Mouse (Mus musculus): Measurements from ENCODE around the gene Kcnq1. TPM values are rescaled to one million over a fixed set of nuclear protein-coding genes. Genes with fewer than 3 reads are reported as not detected.

Gene Kcnq1
- total RNA-seq, 1 experiment: 0.22 TPM

DNA sequence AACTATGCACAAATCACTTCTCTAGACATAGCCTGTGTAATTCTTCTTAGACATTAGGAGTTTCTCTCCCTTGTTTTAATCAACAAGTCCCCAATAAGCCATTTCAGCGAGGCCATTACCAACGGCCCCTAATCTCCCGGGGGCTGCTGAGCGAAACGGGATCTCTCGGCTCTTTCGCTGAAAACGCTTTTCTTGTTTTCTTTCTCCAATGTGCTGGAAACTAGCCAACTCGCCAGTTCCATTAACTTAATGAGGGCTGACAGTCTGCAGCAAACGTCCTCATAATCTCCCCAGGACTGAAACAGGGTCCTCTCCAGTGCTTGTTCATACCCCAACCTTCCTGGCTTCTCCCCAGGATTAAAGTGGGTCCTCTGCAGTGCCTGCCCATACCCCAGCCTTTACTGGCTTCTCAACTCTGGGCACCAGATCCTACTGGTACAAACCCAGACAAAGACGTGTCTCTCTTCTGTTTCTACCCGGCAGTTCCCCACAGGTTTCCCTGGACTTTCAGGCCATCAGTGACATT, 237.7 kb downstream of the Kcnq1 start:
- no peak overlapping the region for H3K27ac ChIP-seq (ENCODE audit: insufficient read depth, low read depth, low read length, poor library complexity, severe bottlenecking)
- TF ChIP-seq CHD2 (IDR thresholded peaks at IDR 0.05; ENCODE audit: low read depth, low read length): no peak
- TF ChIP-seq ZNF384 (IDR thresholded peaks at IDR 0.05; ENCODE audit: low read depth, low read length): no peak
- TF ChIP-seq ZC3H11A (IDR thresholded peaks at IDR 0.05; ENCODE audit: borderline replicate concordance, low read depth, low read length): no peak
- no peak for TF ChIP-seq HCFC1 (IDR thresholded peaks at IDR 0.05; ENCODE audit: borderline replicate concordance, insufficient read depth, low read length)
- H3K36me3 ChIP-seq (ENCODE audit: control insufficient read depth, insufficient read depth, low read length, poor library complexity, severe bottlenecking): no peaks in the 10 kb centered on the region
- no peak overlapping the region for H3K4me3 ChIP-seq (ENCODE audit: insufficient read depth in 1 of 2, low read depth in 1 of 2, low read length in 2 of 2, poor library complexity in 1 of 2, severe bottlenecking in 1 of 2)
- no peak overlapping the region for H3K9ac ChIP-seq (ENCODE audit: insufficient read depth, low read depth, low read length, poor library complexity, severe bottlenecking)
- in situ Hi-C loops (cut with MboI; ENCODE audit: low sequenced_read_pairs in 2 of 2, unreplicated experiment in 2 of 2): no loop called here
- no peaks in the 10 kb centered on the region for H3K4me1 ChIP-seq (ENCODE audit: control insufficient read depth in 2 of 2, insufficient read depth in 2 of 2, low read length in 2 of 2, poor library complexity in 1 of 2)
- no peak for DNase-seq (ENCODE audit: low read depth, low spot score)
- no peaks in the 10 kb centered on the region for H3K9me3 ChIP-seq (ENCODE audit: control insufficient read depth, insufficient read depth, low read depth, low read length)

DNA sequence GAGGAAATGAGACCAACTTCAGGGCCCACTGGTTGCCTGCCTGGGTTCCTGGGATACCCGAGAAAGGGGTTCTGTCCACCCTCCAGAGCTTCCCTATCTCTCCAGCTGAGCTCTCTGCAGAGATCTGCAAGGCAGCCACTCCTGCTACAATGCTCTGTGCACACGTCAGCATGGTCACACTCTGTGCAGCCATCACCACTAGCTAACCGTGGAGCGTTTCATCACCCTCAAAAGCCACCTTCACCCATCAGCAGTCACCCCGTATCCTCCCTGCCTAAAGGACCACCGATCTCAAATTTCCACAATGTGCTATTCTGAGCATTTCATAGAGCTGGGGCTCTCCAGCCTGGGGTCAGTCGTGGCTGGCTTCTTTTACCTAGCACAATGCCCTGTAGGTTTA, 243.1 kb downstream of the Kcnq1 start:
- no peak overlapping the region for H3K4me3 ChIP-seq (ENCODE audit: insufficient read depth in 1 of 2, low read depth in 1 of 2, low read length in 2 of 2, poor library complexity in 1 of 2, severe bottlenecking in 1 of 2)
- no peaks in the 10 kb centered on the region for H3K36me3 ChIP-seq (ENCODE audit: control insufficient read depth, insufficient read depth, low read length, poor library complexity, severe bottlenecking)
- H3K4me1 ChIP-seq (ENCODE audit: control insufficient read depth in 2 of 2, insufficient read depth in 2 of 2, low read length in 2 of 2, poor library complexity in 1 of 2): no peaks in the 10 kb centered on the region
- in situ Hi-C loops (cut with MboI; ENCODE audit: low sequenced_read_pairs in 2 of 2, unreplicated experiment in 2 of 2): no loop called here
- no peaks in the 10 kb centered on the region for H3K9me3 ChIP-seq (ENCODE audit: control insufficient read depth, insufficient read depth, low read depth, low read length)
- H3K9ac ChIP-seq (ENCODE audit: insufficient read depth, low read depth, low read length, poor library complexity, severe bottlenecking): no peak overlapping the region
- DNase-seq (ENCODE audit: low read depth, low spot score): no peak
- TF ChIP-seq HCFC1 (IDR thresholded peaks at IDR 0.05; ENCODE audit: borderline replicate concordance, insufficient read depth, low read length): no peak
- TF ChIP-seq ZNF384 (IDR thresholded peaks at IDR 0.05; ENCODE audit: low read depth, low read length): no peak
- TF ChIP-seq ZC3H11A (IDR thresholded peaks at IDR 0.05; ENCODE audit: borderline replicate concordance, low read depth, low read length): no peak
- TF ChIP-seq CHD2 (IDR thresholded peaks at IDR 0.05; ENCODE audit: low read depth, low read length): no peak
- no peak for TF ChIP-seq MAFK (IDR thresholded peaks at IDR 0.05; ENCODE audit: insufficient read depth, low read depth, low read length)
- H3K27ac ChIP-seq (ENCODE audit: insufficient read depth, low read depth, low read length, poor library complexity, severe bottlenecking): no peak overlapping the region

- no peaks in the 10 kb centered on the region for H3K9me3 ChIP-seq (ENCODE audit: control insufficient read depth, insufficient read depth, low read depth, low read length)
- H3K36me3 ChIP-seq (ENCODE audit: control insufficient read depth, insufficient read depth, low read length, poor library complexity, severe bottlenecking): no peaks in the 10 kb centered on the region
- no peak for DNase-seq (ENCODE audit: low read depth, low spot score)
- no peaks in the 10 kb centered on the region for H3K4me1 ChIP-seq (ENCODE audit: control insufficient read depth in 2 of 2, insufficient read depth in 2 of 2, low read length in 2 of 2, poor library complexity in 1 of 2)
- TF ChIP-seq ZNF384 (IDR thresholded peaks at IDR 0.05; ENCODE audit: low read depth, low read length) (no peak), CHD2 (IDR thresholded peaks at IDR 0.05; ENCODE audit: low read depth, low read length) (no peak), HCFC1 (IDR thresholded peaks at IDR 0.05; ENCODE audit: borderline replicate concordance, insufficient read depth, low read length) (no peak), ZC3H11A (IDR thresholded peaks at IDR 0.05; ENCODE audit: borderline replicate concordance, low read depth, low read length) (no peak), MAFK (IDR thresholded peaks at IDR 0.05; ENCODE audit: insufficient read depth, low read depth, low read length) (no peak)
- in situ Hi-C loops (cut with MboI; ENCODE audit: low sequenced_read_pairs in 2 of 2, unreplicated experiment in 2 of 2): no loop called here
- no peak overlapping the region for H3K4me3 ChIP-seq (ENCODE audit: insufficient read depth in 1 of 2, low read depth in 1 of 2, low read length in 2 of 2, poor library complexity in 1 of 2, severe bottlenecking in 1 of 2)
- H3K9ac ChIP-seq (ENCODE audit: insufficient read depth, low read depth, low read length, poor library complexity, severe bottlenecking): no peak overlapping the region
- no peak overlapping the region for H3K27ac ChIP-seq (ENCODE audit: insufficient read depth, low read depth, low read length, poor library complexity, severe bottlenecking)
Observed at GRCm38 (mm10) chr7:143349848-143350247, 243.7 kb downstream of the Kcnq1 start.

DNA sequence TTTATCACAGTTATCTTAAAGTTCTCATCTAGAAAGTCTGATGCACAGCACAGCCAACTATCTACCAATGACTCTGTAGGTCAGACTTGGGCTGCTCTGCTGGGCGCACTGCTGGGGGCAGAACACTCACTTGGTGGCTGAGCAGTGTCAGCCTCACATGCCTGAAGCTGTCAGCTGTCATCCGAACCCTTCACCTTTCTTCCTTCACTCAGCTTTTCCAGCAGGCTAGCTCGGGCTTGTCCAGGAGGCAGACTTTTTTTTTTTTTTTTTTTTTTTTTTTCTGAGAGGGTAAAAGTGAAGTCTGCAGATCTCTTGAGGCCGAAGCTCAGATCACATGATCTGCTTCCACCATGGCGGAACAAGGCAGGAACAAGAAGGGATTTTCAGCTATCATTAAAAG, 249.7 kb downstream of the Kcnq1 start:
- peak; percentile 8 for DNase-seq (ENCODE audit: low read depth, low spot score)
- no peaks in the 10 kb centered on the region for H3K9me3 ChIP-seq (ENCODE audit: control insufficient read depth, insufficient read depth, low read depth, low read length)
- H3K4me1 ChIP-seq (ENCODE audit: control insufficient read depth in 2 of 2, insufficient read depth in 2 of 2, low read length in 2 of 2, poor library complexity in 1 of 2): no peaks in the 10 kb centered on the region
- peak; percentile 95 for TF ChIP-seq ZNF384 (IDR thresholded peaks at IDR 0.05; ENCODE audit: low read depth, low read length)
- no peak for TF ChIP-seq ZC3H11A (IDR thresholded peaks at IDR 0.05; ENCODE audit: borderline replicate concordance, low read depth, low read length)
- no peak for TF ChIP-seq CHD2 (IDR thresholded peaks at IDR 0.05; ENCODE audit: low read depth, low read length)
- TF ChIP-seq MAFK (IDR thresholded peaks at IDR 0.05; ENCODE audit: insufficient read depth, low read depth, low read length): 0 out of 2 replicates have a peak, but pooled peaks have one; percentile 8
- in situ Hi-C loops (cut with MboI; ENCODE audit: low sequenced_read_pairs in 2 of 2, unreplicated experiment in 2 of 2): no loop called here
- no peak overlapping the region for H3K4me3 ChIP-seq (ENCODE audit: insufficient read depth in 1 of 2, low read depth in 1 of 2, low read length in 2 of 2, poor library complexity in 1 of 2, severe bottlenecking in 1 of 2)
- no peak overlapping the region for H3K27ac ChIP-seq (ENCODE audit: insufficient read depth, low read depth, low read length, poor library complexity, severe bottlenecking)
- no peak overlapping the region for H3K9ac ChIP-seq (ENCODE audit: insufficient read depth, low read depth, low read length, poor library complexity, severe bottlenecking)
- H3K36me3 ChIP-seq (ENCODE audit: control insufficient read depth, insufficient read depth, low read length, poor library complexity, severe bottlenecking): no peaks in the 10 kb centered on the region

GRCm38 (mm10) chr7:143357109-143357508, 250.9 kb downstream of the Kcnq1 start:
- H3K4me3 ChIP-seq (ENCODE audit: insufficient read depth in 1 of 2, low read depth in 1 of 2, low read length in 2 of 2, poor library complexity in 1 of 2, severe bottlenecking in 1 of 2): no peak overlapping the region
- TF ChIP-seq HCFC1 (IDR thresholded peaks at IDR 0.05; ENCODE audit: borderline replicate concordance, insufficient read depth, low read length) (no peak), ZNF384 (IDR thresholded peaks at IDR 0.05; ENCODE audit: low read depth, low read length) (no peak), CHD2 (IDR thresholded peaks at IDR 0.05; ENCODE audit: low read depth, low read length) (no peak), MAFK (IDR thresholded peaks at IDR 0.05; ENCODE audit: insufficient read depth, low read depth, low read length) (no peak), ZC3H11A (IDR thresholded peaks at IDR 0.05; ENCODE audit: borderline replicate concordance, low read depth, low read length) (no peak)
- no peak overlapping the region for H3K27ac ChIP-seq (ENCODE audit: insufficient read depth, low read depth, low read length, poor library complexity, severe bottlenecking)
- H3K4me1 ChIP-seq (ENCODE audit: control insufficient read depth in 2 of 2, insufficient read depth in 2 of 2, low read length in 2 of 2, poor library complexity in 1 of 2): no peaks in the 10 kb centered on the region
- DNase-seq (ENCODE audit: low read depth, low spot score): no peak
- no peak overlapping the region for H3K9ac ChIP-seq (ENCODE audit: insufficient read depth, low read depth, low read length, poor library complexity, severe bottlenecking)
- in situ Hi-C loops (cut with MboI; ENCODE audit: low sequenced_read_pairs in 2 of 2, unreplicated experiment in 2 of 2): no loop called here
- H3K36me3 ChIP-seq (ENCODE audit: control insufficient read depth, insufficient read depth, low read length, poor library complexity, severe bottlenecking): no peaks in the 10 kb centered on the region
- H3K9me3 ChIP-seq (ENCODE audit: control insufficient read depth, insufficient read depth, low read depth, low read length): no peaks in the 10 kb centered on the region

Data from ES-E14 (cell line).